Mouse (Mus musculus) midbrain, embryonic 10.5 days (tissue): ENCODE data around the gene Parvb. TPM values are rescaled to one million over a fixed set of nuclear protein-coding genes. Genes with fewer than 3 reads are reported as not detected.

Experiments used
- DNase-seq: peaks from one replicate; pipeline ENCODE4 v3.0.0-alpha.2; 2017; ENCODE audit warnings: low spot score
- H3K27ac ChIP-seq: fragments of 300-500 bp; sonication (generic); replicated peaks from 2 replicates; pipeline ENCODE4 v1.5.1; 2016; ENCODE audit warnings: mild to moderate bottlenecking
- H3K27me3 ChIP-seq: fragments of 300-500 bp; sonication (generic); 2 replicates; pipeline ENCODE4 v1.6.1; 2016; ENCODE audit warnings: low read depth, mild to moderate bottlenecking; ENCODE audit not compliant: poor library complexity, severe bottlenecking
- H3K36me3 ChIP-seq: fragments of 300-500 bp; sonication (generic); 2 replicates; pipeline ENCODE4 v1.6.1; 2016; ENCODE audit warnings: mild to moderate bottlenecking, moderate library complexity
- H3K4me1 ChIP-seq: fragments of 300-500 bp; sonication (generic); 2 replicates; pipeline ENCODE4 v1.6.1; 2016
- H3K4me3 ChIP-seq: fragments of 300-500 bp; sonication (generic); 2 replicates; pipeline ENCODE4 v1.5.1; 2016; ENCODE audit warnings: mild to moderate bottlenecking, moderate library complexity
- H3K9me3 ChIP-seq: fragments of 300-500 bp; sonication (generic); replicated peaks from 2 replicates; pipeline ENCODE4 v1.6.1; 2016; ENCODE audit warnings: mild to moderate bottlenecking
- WGBS: fragments of 180-500 bp; shearing (Covaris S2); methylation state at CpG from one replicate; pipeline ENCODE4 v1.1.7; 2016; 5-methylcytosine and 5-hydroxymethylcytosine counted together
- polyA plus RNA-seq: library from polyadenylated mRNA; unstranded; fragments of >200 nt; fragmentation: Nextera tagmentation; extraction: Ambion mirVana; gene quantifications from 2 replicates; pipeline ENCODE4 v1.2.1, GENCODE M21; 2016

Parvb gene
- polyA plus RNA-seq, 1 experiment from 2014 or later = 7.4 TPM

DNA sequence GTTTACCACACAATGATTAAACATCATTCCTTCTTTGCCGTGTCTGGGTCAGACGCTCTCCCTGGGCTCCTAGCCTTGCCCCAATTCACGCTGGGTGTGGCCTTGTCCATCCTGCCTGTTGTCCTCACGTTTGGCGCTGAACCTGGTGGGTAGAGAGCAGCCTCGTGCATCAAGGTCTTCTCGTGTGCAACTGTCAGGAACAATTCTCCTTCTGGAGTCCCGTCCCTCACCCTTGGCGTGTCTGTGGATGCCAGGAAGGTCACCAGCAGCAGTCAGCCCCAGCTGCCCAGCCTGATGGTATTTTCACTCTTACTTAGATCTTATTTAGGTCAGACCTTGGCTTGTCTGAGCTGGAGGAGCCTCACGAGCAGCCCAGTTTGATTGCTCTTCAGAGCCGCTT is 33.3 kb downstream of the Parvb start:
- Histone ChIP-seq H3K9me3 (no peaks in the 10 kb centered on the region), H3K27me3 (peaks cover 20% of the 10 kb centered on the region), H3K36me3 (0 out of 2 replicates have a peak, but pooled peaks cover 5% of the 10 kb centered on the region), H3K4me1 (peaks cover 58% of the 10 kb centered on the region), H3K27ac (peak overlapping the region; percentile 55), H3K4me3 (no peak overlapping the region)
- WGBS = 80% methylated on average over 11 of the region's 11 CpGs
- DNase-seq = no peak

- no peak for DNase-seq
- no peaks in the 10 kb centered on the region for H3K9me3 ChIP-seq
- peaks cover 15% of the 10 kb centered on the region for H3K27me3 ChIP-seq
- H3K4me1 ChIP-seq = peaks cover 52% of the 10 kb centered on the region
- H3K4me3 ChIP-seq = no peak overlapping the region
- 89% methylated on average over 4 of the region's 4 CpGs for WGBS
- 0 out of 2 replicates have a peak overlapping the region, but pooled peaks have one; percentile 55 for H3K27ac ChIP-seq
- H3K36me3 ChIP-seq = 0 out of 2 replicates have a peak, but pooled peaks cover 5% of the 10 kb centered on the region
These were observed 34.4 kb downstream of the Parvb start for GRCm38 (mm10) chr15:84266290-84266689.

DNA sequence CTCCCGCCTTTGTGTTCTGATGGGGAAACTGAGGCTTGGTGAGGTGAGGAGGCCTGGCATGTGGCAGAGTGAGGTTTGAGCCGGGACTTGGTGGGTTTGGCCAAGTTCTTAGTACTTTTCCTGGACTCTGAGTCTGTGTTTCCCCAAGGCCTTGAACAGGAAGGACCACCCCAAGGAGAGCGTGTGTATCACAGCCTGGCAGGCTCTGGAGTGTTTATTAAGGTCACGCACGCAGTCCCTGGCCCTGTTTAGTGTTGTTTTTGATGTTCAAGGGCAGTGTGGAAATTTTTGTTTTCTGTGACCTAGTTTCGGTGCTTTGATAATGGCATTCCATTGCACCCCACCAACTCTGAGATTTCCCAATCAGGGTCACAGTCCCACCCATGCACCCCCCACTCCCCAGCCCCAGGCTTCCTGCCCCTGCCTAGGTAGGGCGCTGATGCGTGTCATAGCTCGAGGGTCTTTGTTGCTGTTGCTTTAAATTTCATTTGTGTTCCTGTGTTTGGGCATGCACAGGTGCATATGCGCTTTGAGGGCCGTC is 35.9 kb downstream of the Parvb start:
- 88% methylated on average over 11 of the region's 11 CpGs for whole genome bisulfite sequencing
- H3K4me3 ChIP-seq = no peak overlapping the region
- H3K36me3 ChIP-seq = peaks cover 11% of the 10 kb centered on the region
- H3K27me3 ChIP-seq = peaks cover 7% of the 10 kb centered on the region; the same call in 1 of the 2 replicates
- DNase-seq = no peak
- H3K4me1 ChIP-seq = peaks cover 53% of the 10 kb centered on the region
- no peak overlapping the region for H3K27ac ChIP-seq
- no peaks in the 10 kb centered on the region for H3K9me3 ChIP-seq

- 65% methylated on average over 10 of the region's 10 CpGs for WGBS
- Histone ChIP-seq H3K27me3 (peaks cover 7% of the 10 kb centered on the region; the same call in 1 of the 2 replicates), H3K27ac (peak overlapping the region; percentile 33; the same call in 1 of the 2 replicates), H3K36me3 (peaks cover 23% of the 10 kb centered on the region), H3K4me3 (no peak overlapping the region), H3K9me3 (no peaks in the 10 kb centered on the region), H3K4me1 (peaks cover 47% of the 10 kb centered on the region)
- no peak for DNase-seq
These were observed 37.3 kb downstream of the Parvb start for GRCm38 (mm10) chr15:84269107-84269633.

- H3K27ac ChIP-seq = no peak overlapping the region
- WGBS = 79% methylated on average over 5 of the region's 5 CpGs
- peaks cover 24% of the 10 kb centered on the region for H3K36me3 ChIP-seq
- peaks cover 7% of the 10 kb centered on the region; the same call in 1 of the 2 replicates for H3K27me3 ChIP-seq
- DNase-seq = no peak
- peaks cover 44% of the 10 kb centered on the region for H3K4me1 ChIP-seq
- H3K4me3 ChIP-seq = no peak overlapping the region
- H3K9me3 ChIP-seq = 0 out of 2 replicates have a peak, but pooled peaks cover 3% of the 10 kb centered on the region
These were observed 38.2 kb downstream of the Parvb start for GRCm38 (mm10) chr15:84270032-84270431.

DNA sequence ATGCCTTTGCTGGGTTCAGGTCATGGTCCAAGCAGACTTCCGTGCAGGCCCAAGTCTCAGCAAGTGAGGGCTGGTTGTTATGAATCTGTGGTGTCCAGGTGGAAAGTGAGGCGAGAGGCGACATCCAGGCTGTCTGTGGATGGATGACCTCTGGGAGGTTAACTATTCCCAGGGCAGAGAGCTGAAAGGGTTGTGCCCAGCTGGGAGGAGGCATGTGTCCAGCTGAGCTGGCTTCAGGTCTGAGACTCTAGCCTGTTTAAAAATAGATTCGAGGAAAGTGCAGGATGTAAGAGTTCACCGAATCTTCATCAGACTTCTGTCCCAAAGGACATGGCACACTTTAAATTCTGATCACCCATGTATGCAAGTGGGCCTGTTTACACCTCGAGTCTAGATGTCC is 38.6 kb downstream of the Parvb start:
- WGBS = 93% methylated on average over 6 of the region's 6 CpGs
- H3K9me3 ChIP-seq = 0 out of 2 replicates have a peak, but pooled peaks cover 3% of the 10 kb centered on the region
- H3K4me3 ChIP-seq = no peak overlapping the region
- DNase-seq = no peak
- peaks cover 39% of the 10 kb centered on the region for H3K4me1 ChIP-seq
- H3K36me3 ChIP-seq = peaks cover 24% of the 10 kb centered on the region
- no peak overlapping the region for H3K27ac ChIP-seq
- H3K27me3 ChIP-seq = peaks cover 7% of the 10 kb centered on the region; the same call in 1 of the 2 replicates

GRCm38 (mm10) chr15:84276066-84276465 is 44.2 kb downstream of the Parvb start:
- Histone ChIP-seq H3K27ac (no peak overlapping the region), H3K4me1 (peaks cover 12% of the 10 kb centered on the region; the same call in 1 of the 2 replicates), H3K4me3 (no peak overlapping the region), H3K36me3 (peaks cover 36% of the 10 kb centered on the region), H3K27me3 (no peaks in the 10 kb centered on the region; the same call in 1 of the 2 replicates), H3K9me3 (0 out of 2 replicates have a peak, but pooled peaks cover 3% of the 10 kb centered on the region)
- no peak for DNase-seq
- WGBS = 85% methylated on average over 4 of the region's 4 CpGs

- Histone ChIP-seq H3K9me3 (0 out of 2 replicates have a peak, but pooled peaks cover 3% of the 10 kb centered on the region), H3K27ac (no peak overlapping the region), H3K27me3 (no peaks in the 10 kb centered on the region; the same call in 1 of the 2 replicates), H3K36me3 (peaks cover 27% of the 10 kb centered on the region), H3K4me1 (peaks cover 9% of the 10 kb centered on the region), H3K4me3 (no peak overlapping the region)
- WGBS = 90% methylated on average over 7 of the region's 7 CpGs
- no peak for DNase-seq
These were observed 46.2 kb downstream of the Parvb start for GRCm38 (mm10) chr15:84278091-84278490.

DNA sequence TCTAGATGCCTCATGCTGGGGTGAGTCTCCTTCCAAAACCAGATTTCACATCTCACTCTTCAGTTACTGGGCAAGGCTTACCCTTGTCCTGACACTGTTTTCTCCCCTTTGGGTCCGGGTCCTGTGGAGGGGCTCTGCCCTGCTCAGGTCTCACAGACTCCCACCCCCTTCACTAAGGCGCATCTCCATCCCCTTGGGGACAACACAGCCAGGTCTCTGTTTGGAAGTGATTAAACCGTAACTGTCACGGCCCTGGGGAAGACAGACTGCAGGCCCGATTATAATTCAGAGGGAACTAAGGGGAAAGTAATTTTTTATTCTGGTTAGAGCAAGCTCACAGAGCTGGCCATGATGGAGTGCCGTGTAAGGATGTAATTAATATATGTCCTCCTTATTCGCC is 46.8 kb downstream of the Parvb start:
- H3K27me3 ChIP-seq = peaks cover 3% of the 10 kb centered on the region; the same call in 1 of the 2 replicates
- H3K4me1 ChIP-seq = peaks cover 9% of the 10 kb centered on the region
- WGBS = 86% methylated on average over 7 of the region's 7 CpGs
- peaks cover 23% of the 10 kb centered on the region for H3K36me3 ChIP-seq
- DNase-seq = no peak
- H3K27ac ChIP-seq = no peak overlapping the region
- 0 out of 2 replicates have a peak, but pooled peaks cover 3% of the 10 kb centered on the region for H3K9me3 ChIP-seq
- H3K4me3 ChIP-seq = no peak overlapping the region

DNA sequence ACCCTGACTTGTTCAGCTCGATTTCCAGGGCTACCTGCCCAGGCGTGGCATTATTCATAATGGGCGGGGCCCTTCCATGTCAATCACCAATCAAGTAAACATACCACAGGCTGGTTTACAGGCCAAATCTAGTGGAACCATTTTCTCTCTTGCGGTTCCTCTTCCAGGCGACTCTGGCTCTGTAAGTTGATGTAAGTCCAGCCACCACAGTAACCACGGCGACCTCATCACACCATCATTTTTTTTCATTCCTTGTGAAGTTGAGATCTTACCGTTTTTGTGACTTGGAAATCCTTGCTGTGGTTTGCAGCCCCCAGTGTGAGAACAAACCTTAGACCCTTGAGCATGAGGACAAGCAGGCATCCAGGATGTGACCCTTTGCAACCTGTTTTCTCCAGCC is 48.5 kb downstream of the Parvb start:
- 91% methylated on average over 8 of the region's 8 CpGs for WGBS
- H3K27ac ChIP-seq = 0 out of 2 replicates have a peak overlapping the region, but pooled peaks have one; percentile 6
- H3K27me3 ChIP-seq = peaks cover 10% of the 10 kb centered on the region; the same call in 1 of the 2 replicates
- H3K4me1 ChIP-seq = peaks cover 9% of the 10 kb centered on the region
- H3K9me3 ChIP-seq = peaks cover 4% of the 10 kb centered on the region; the same call in 1 of the 2 replicates
- no peak overlapping the region for H3K4me3 ChIP-seq
- DNase-seq = no peak
- H3K36me3 ChIP-seq = peaks cover 16% of the 10 kb centered on the region

GRCm38 (mm10) chr15:84280712-84281347 is 49.0 kb downstream of the Parvb start:
- Histone ChIP-seq H3K4me3 (no peak overlapping the region), H3K4me1 (peaks cover 14% of the 10 kb centered on the region), H3K27ac (0 out of 2 replicates have a peak overlapping the region, but pooled peaks have one; percentile 6), H3K36me3 (peaks cover 16% of the 10 kb centered on the region), H3K27me3 (peaks cover 15% of the 10 kb centered on the region; the same call in 1 of the 2 replicates), H3K9me3 (peaks cover 4% of the 10 kb centered on the region; the same call in 1 of the 2 replicates)
- WGBS = 83% methylated on average over 11 of the region's 11 CpGs
- no peak for DNase-seq

GRCm38 (mm10) chr15:84282206-84283085 is 50.6 kb downstream of the Parvb start:
- peaks cover 4% of the 10 kb centered on the region; the same call in 1 of the 2 replicates for H3K9me3 ChIP-seq
- peaks cover 12% of the 10 kb centered on the region for H3K36me3 ChIP-seq
- peaks cover 20% of the 10 kb centered on the region; the same call in 1 of the 2 replicates for H3K27me3 ChIP-seq
- DNase-seq = no peak
- 81% methylated on average over 20 of the region's 20 CpGs for WGBS
- no peak overlapping the region for H3K4me3 ChIP-seq
- no peak overlapping the region for H3K27ac ChIP-seq
- H3K4me1 ChIP-seq = peaks cover 30% of the 10 kb centered on the region
